Mouse (Mus musculus) C2C12 (cell line): Measurements from ENCODE around the gene Ece1.

Experiments used
- CEBPB ChIP-seq: IDR thresholded peaks from one replicate; pipeline ENCODE4 v1.6.1; 2011; ENCODE audit warnings: low read depth, mild to moderate bottlenecking, control low read depth, moderate library complexity
- CTCF ChIP-seq: IDR thresholded peaks from one replicate; pipeline ENCODE4 v1.5.1; 2011; ENCODE audit not compliant: control insufficient read depth, insufficient read depth, insufficient read length
- MAX ChIP-seq: IDR thresholded peaks from one replicate; pipeline ENCODE4 v1.6.1; 2011; ENCODE audit warnings: mild to moderate bottlenecking, control low read depth
- MYOD1 ChIP-seq: IDR thresholded peaks from one replicate; pipeline ENCODE4 v1.6.1; 2011; ENCODE audit warnings: low read depth; ENCODE audit not compliant: control insufficient read depth, insufficient read length
- MYOG ChIP-seq: IDR thresholded peaks from one replicate; pipeline ENCODE4 v1.6.1; 2011; ENCODE audit not compliant: control insufficient read depth, insufficient read length; ENCODE audit errors: extremely low read depth
- USF1 ChIP-seq: IDR thresholded peaks from one replicate; pipeline ENCODE4 v1.6.1; 2011; ENCODE audit warnings: low read depth, mild to moderate bottlenecking, control low read depth, moderate library complexity

- no peak for TF ChIP-seq CTCF
- TF ChIP-seq MAX: no peak
- no peak for TF ChIP-seq MYOD1
- no peak for TF ChIP-seq USF1
- no peak for TF ChIP-seq CEBPB
- TF ChIP-seq MYOG: no peak
Measured at GRCm38 (mm10) chr4:137913321-137914057, 51.5 kb downstream of the Ece1 start.
